Mouse (Mus musculus) cerebellum, adult 2 months (tissue): ENCODE data around the gene Psd. TPM values are rescaled to one million over a fixed set of nuclear protein-coding genes. Genes with fewer than 3 reads are reported as not detected.
A peak's percentile ranks its signal among the peaks of the same experiment; 100 is the strongest.

Source experiments
- DNase-seq, 2 experiments: peaks; one replicate each; pipeline ENCODE4 v3.0.0; 2021
- H3K27ac ChIP-seq: fragments of 200-500 bp; 2 replicates; pipeline ENCODE4 v1.5.1; 2012; ENCODE audit warnings: low read length, control low read depth, inconsistent platforms; ENCODE audit not compliant: insufficient read depth
- H3K27me3 ChIP-seq: fragments of 200-500 bp; 2 replicates; pipeline ENCODE4 v1.6.1; 2012; ENCODE audit warnings: inconsistent platforms, mild to moderate bottlenecking, low read length, moderate library complexity; ENCODE audit not compliant: control insufficient read depth, insufficient read depth
- H3K4me1 ChIP-seq: fragments of 200-500 bp; 2 replicates; pipeline ENCODE4 v1.6.1; 2011; ENCODE audit warnings: low read length; ENCODE audit not compliant: control insufficient read depth, insufficient read depth
- H3K4me3 ChIP-seq: fragments of 200-500 bp; replicated peaks from 2 replicates; pipeline ENCODE3; 2011; ENCODE audit warnings: mild to moderate bottlenecking, low read depth, low read length, control low read depth; ENCODE audit not compliant: insufficient read depth
- CTCF ChIP-seq: fragments of 200-500 bp; IDR thresholded peaks from 2 replicates; pipeline ENCODE4 v1.5.1; 2011; ENCODE audit warnings: low read depth, mild to moderate bottlenecking, control low read depth, low read length, moderate library complexity, borderline replicate concordance; ENCODE audit not compliant: insufficient read depth
- POLR2A ChIP-seq: fragments of 200-500 bp; IDR thresholded peaks from 2 replicates; pipeline ENCODE4 v1.6.1; 2011; ENCODE audit warnings: low read length, control low read depth, borderline replicate concordance; ENCODE audit not compliant: insufficient read depth
- WGBS: fragments of 180-500 bp; shearing (Covaris S2); methylation state at CpG from one replicate; pipeline ENCODE4 v1.1.7; 2018; 5-methylcytosine and 5-hydroxymethylcytosine counted together
- polyA plus RNA-seq: library from polyadenylated mRNA; depleted of rRNA; stranded (reverse); fragments of >200 nt; gene quantifications from 2 replicates; pipeline ENCODE4 v1.2.3, GENCODE M21; 2012

The Psd gene
- polyA plus RNA-seq, 1 experiment = 194 TPM

GRCm38 (mm10) chr19:46322144-46322995, 4.6 kb downstream of the Psd start:
- peaks cover 55% of the 10 kb centered on the region for H3K4me1 ChIP-seq
- peak overlapping the region; percentile 86 for H3K27ac ChIP-seq
- peak; percentile 48 to 62 for DNase-seq
- TF ChIP-seq CTCF (no peak), POLR2A (no peak)
- no peak overlapping the region for H3K4me3 ChIP-seq
- H3K27me3 ChIP-seq = no peaks in the 10 kb centered on the region
- 18% methylated on average over 11 of the region's 11 CpGs for WGBS

- WGBS = 17% methylated on average over 6 of the region's 6 CpGs
- no peak overlapping the region for H3K4me3 ChIP-seq
- H3K27ac ChIP-seq = peak overlapping the region; percentile 73
- peak; percentile 87 to 90 for DNase-seq
- no peaks in the 10 kb centered on the region for H3K27me3 ChIP-seq
- TF ChIP-seq CTCF (no peak), POLR2A (peak; percentile 15; the same call in 1 of the 2 replicates)
- H3K4me1 ChIP-seq = peaks cover 61% of the 10 kb centered on the region
These were observed 5.6 kb downstream of the Psd start for GRCm38 (mm10) chr19:46321101-46321943.

GRCm38 (mm10) chr19:46320076-46320785, 6.7 kb downstream of the Psd start:
- no peak for TF ChIP-seq POLR2A
- TF ChIP-seq CTCF = no peak
- 82% methylated on average over 8 of the region's 8 CpGs for WGBS
- peak overlapping the region; percentile 73 for H3K27ac ChIP-seq
- H3K27me3 ChIP-seq = no peaks in the 10 kb centered on the region
- DNase-seq = peak; percentile 29 to 36
- no peak overlapping the region for H3K4me3 ChIP-seq
- peaks cover 61% of the 10 kb centered on the region for H3K4me1 ChIP-seq

DNA sequence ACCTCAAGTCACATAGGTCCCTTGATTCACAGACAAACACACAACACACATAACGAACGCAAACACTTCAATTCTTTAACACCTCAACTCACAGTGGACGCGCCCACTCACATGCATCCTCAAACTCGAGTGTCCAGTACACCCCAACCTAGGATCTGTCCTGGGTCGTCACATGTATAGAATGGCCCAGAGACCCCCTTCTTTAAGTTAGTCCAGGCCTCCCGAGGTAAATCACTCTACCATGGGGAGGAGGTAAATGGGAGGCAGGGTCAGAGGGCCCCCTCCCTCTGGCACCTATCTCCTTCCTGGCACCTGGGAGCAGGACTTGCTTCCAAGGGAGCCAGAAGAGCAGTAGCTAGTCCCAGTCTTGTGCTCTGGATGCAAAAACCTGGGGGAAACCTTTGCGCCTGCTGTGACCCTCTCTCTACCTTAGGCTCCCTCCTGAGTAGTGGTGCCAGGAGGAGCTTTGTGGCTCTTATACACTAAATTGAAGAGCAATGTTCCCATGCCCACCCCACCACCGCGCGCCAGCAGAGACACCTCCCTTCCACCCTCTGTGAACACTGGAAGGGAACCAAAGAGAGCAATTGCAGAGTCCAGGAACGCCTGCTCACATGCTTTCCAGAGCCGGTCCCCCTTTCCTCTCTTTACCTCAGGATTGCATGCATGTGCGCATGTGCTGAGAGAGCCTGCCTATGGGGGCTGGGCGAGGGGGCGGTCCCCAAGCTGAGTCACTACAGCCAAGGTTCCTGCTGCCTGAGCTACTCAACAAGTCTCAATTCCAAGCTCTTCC, 8.2 kb downstream of the Psd start:
- Histone ChIP-seq H3K27me3 (no peaks in the 10 kb centered on the region), H3K27ac (no peak overlapping the region), H3K4me1 (peaks cover 54% of the 10 kb centered on the region), H3K4me3 (peak overlapping the region; percentile 15)
- TF ChIP-seq CTCF (no peak), POLR2A (no peak)
- peak; percentile 67 to 77 for DNase-seq
- 24% methylated on average over 16 of the region's 16 CpGs for WGBS

GRCm38 (mm10) chr19:46318031-46318471, 8.9 kb downstream of the Psd start:
- peak; percentile 50 to 53 for DNase-seq
- peaks cover 51% of the 10 kb centered on the region for H3K4me1 ChIP-seq
- peak overlapping the region; percentile 15 for H3K4me3 ChIP-seq
- no peak overlapping the region; the same call in 1 of the 2 replicates for H3K27ac ChIP-seq
- 1% methylated on average over 34 of the region's 42 CpGs for WGBS
- no peaks in the 10 kb centered on the region for H3K27me3 ChIP-seq
- TF ChIP-seq CTCF = no peak
- TF ChIP-seq POLR2A = no peak

GRCm38 (mm10) chr19:46317546-46317885, 9.4 kb downstream of the Psd start:
- H3K27me3 ChIP-seq = no peaks in the 10 kb centered on the region
- TF ChIP-seq POLR2A (no peak), CTCF (no peak)
- peaks cover 45% of the 10 kb centered on the region for H3K4me1 ChIP-seq
- WGBS = under 1% methylated on average over 48 of the region's 48 CpGs
- H3K4me3 ChIP-seq = peak overlapping the region; percentile 60
- H3K27ac ChIP-seq = peak overlapping the region; percentile 8; the same call in 1 of the 2 replicates
- DNase-seq = peak; percentile 14 to 35
